Mouse (Mus musculus) c-Kit-positive CD71-positive TER-119-negative erythroid progenitor cells, embryonic 14.5 days (primary cell): ENCODE data around the gene Fam178b.

Source experiments
- DNase-seq: peaks from one replicate; pipeline ENCODE4 v3.0.0-alpha.2; 2013; ENCODE audit warnings: low read depth

Gene Fam178b

GRCm38 (mm10) chr1:36682620-36683355 is at the start of gene Fam178b:
Gene Fam178b (minus strand): TSS chr1:36683183.
- DNase-seq = no peak

- no peak for DNase-seq
Measured at GRCm38 (mm10) chr1:36724057-36724431, 41.1 kb upstream of the Fam178b start.

- DNase-seq = no peak
Measured at GRCm38 (mm10) chr1:36723146-36724056, 40.4 kb upstream of the Fam178b start.

GRCm38 (mm10) chr1:36718786-36719185 is 35.8 kb upstream of the Fam178b start:
- DNase-seq = no peak

GRCm38 (mm10) chr1:36714311-36714710 is 31.3 kb upstream of the Fam178b start, which contains the start of gene Actr1b:
Gene Actr1b (minus strand): TSS chr1:36714422.
- no peak for DNase-seq

- DNase-seq = no peak
Measured at GRCm38 (mm10) chr1:36711104-36711503, 28.1 kb upstream of the Fam178b start.

GRCm38 (mm10) chr1:36709854-36710280 is 26.9 kb upstream of the Fam178b start, which contains the start of gene 4933424G06Rik:
Gene 4933424G06Rik (plus strand): TSS chr1:36710149.
- peak; percentile 97 for DNase-seq

GRCm38 (mm10) chr1:36709055-36709853 is 26.3 kb upstream of the Fam178b start:
- peak; percentile 46 for DNase-seq

- DNase-seq = no peak
Measured at GRCm38 (mm10) chr1:36708626-36709025, 25.6 kb upstream of the Fam178b start.

- DNase-seq = no peak
Measured at GRCm38 (mm10) chr1:36707797-36708196, 24.8 kb upstream of the Fam178b start.

GRCm38 (mm10) chr1:36707166-36707565 is 24.2 kb upstream of the Fam178b start:
- DNase-seq = no peak

- no peak for DNase-seq
Measured at GRCm38 (mm10) chr1:36697030-36697429, 14.0 kb upstream of the Fam178b start.

- no peak for DNase-seq
Measured at GRCm38 (mm10) chr1:36696411-36696810, 13.4 kb upstream of the Fam178b start.

GRCm38 (mm10) chr1:36694871-36695270 is 11.9 kb upstream of the Fam178b start:
- DNase-seq = no peak

GRCm38 (mm10) chr1:36691271-36692155 is 8.5 kb upstream of the Fam178b start, which contains the start of gene Cox5b:
Gene Cox5b (plus strand): TSS chr1:36691449.
- peak; percentile 98 for DNase-seq

GRCm38 (mm10) chr1:36690671-36691235 is 7.8 kb upstream of the Fam178b start:
- no peak for DNase-seq

GRCm38 (mm10) chr1:36683810-36684467 is 956 bp upstream of the Fam178b start:
- peak; percentile 53 for DNase-seq

GRCm38 (mm10) chr1:36680893-36681292 is 2.1 kb downstream of the Fam178b start:
- no peak for DNase-seq

- DNase-seq = no peak
Measured at GRCm38 (mm10) chr1:36674936-36675335, 8.0 kb downstream of the Fam178b start.
